Mouse (Mus musculus): ENCODE measurements around the gene Ubac1. TPM values are rescaled to one million over a fixed set of nuclear protein-coding genes. Genes with fewer than 3 reads are reported as not detected.

Ubac1 gene
- total and polyA plus RNA-seq, 3 experiments: 41.3 to 110 (median 99.1) TPM

GRCm38 (mm10) chr2:26001136-26001535 is 20.4 kb downstream of the Ubac1 start:
- no peak for ATAC-seq (ENCODE audit: extremely low read depth, insufficient number of reproducible peaks, low FRiP score, poor library complexity, severe bottlenecking)
- Histone ChIP-seq H3K36me3 (replicated peaks) (peaks cover 95% of the 10 kb centered on the region), H3K4me1 (ENCODE audit: insufficient read depth, low read depth, low read length) (no peaks in the 10 kb centered on the region), H3K27me3 (ENCODE audit: insufficient read depth, low read length) (no peaks in the 10 kb centered on the region), H3K4me3 (ENCODE audit: low read depth, low read length) (no peak overlapping the region), H3K9me3 (replicated peaks) (no peaks in the 10 kb centered on the region)
- TF ChIP-seq POLR2AphosphoS5 (IDR thresholded peaks at IDR 0.05; ENCODE audit: insufficient replicate concordance, low read depth, low read length) (no peak), TAL1 (conservative IDR thresholded peaks at IDR 0.05; ENCODE audit: low read depth, low read length) (no peak), CTCF (IDR thresholded peaks at IDR 0.05; ENCODE audit: low read depth, low read length) (no peak), GATA1 (IDR thresholded peaks at IDR 0.05; ENCODE audit: borderline replicate concordance, low read length) (no peak), GATA2 (IDR thresholded peaks at IDR 0.05; ENCODE audit: borderline replicate concordance, low read depth, low read length) (no peak)
- DNase-seq (ENCODE audit: low spot score): no peak

GRCm38 (mm10) chr2:25997716-25998115 is 23.8 kb downstream of the Ubac1 start:
- Histone ChIP-seq H3K36me3 (replicated peaks) (peaks cover 71% of the 10 kb centered on the region), H3K4me3 (ENCODE audit: low read depth, low read length) (no peak overlapping the region), H3K4me1 (ENCODE audit: insufficient read depth, low read depth, low read length) (peaks cover 3% of the 10 kb centered on the region; the same call in 1 of the 2 replicates), H3K27me3 (ENCODE audit: insufficient read depth, low read length) (no peaks in the 10 kb centered on the region), H3K9me3 (replicated peaks) (no peaks in the 10 kb centered on the region)
- ATAC-seq (ENCODE audit: extremely low read depth, insufficient number of reproducible peaks, low FRiP score, poor library complexity, severe bottlenecking): no peak
- TF ChIP-seq POLR2AphosphoS5 (IDR thresholded peaks at IDR 0.05; ENCODE audit: insufficient replicate concordance, low read depth, low read length): no peak
- TF ChIP-seq GATA2 (IDR thresholded peaks at IDR 0.05; ENCODE audit: borderline replicate concordance, low read depth, low read length): no peak
- TF ChIP-seq TAL1 (conservative IDR thresholded peaks at IDR 0.05; ENCODE audit: low read depth, low read length): no peak
- no peak for TF ChIP-seq GATA1 (IDR thresholded peaks at IDR 0.05; ENCODE audit: borderline replicate concordance, low read length)
- TF ChIP-seq CTCF (IDR thresholded peaks at IDR 0.05; ENCODE audit: low read depth, low read length): no peak
- no peak for DNase-seq (ENCODE audit: low spot score)

GRCm38 (mm10) chr2:25994791-25995190 is 26.8 kb downstream of the Ubac1 start:
- Histone ChIP-seq H3K9me3 (replicated peaks) (no peaks in the 10 kb centered on the region), H3K4me1 (ENCODE audit: insufficient read depth, low read depth, low read length) (peaks cover 8% of the 10 kb centered on the region), H3K27me3 (ENCODE audit: insufficient read depth, low read length) (no peaks in the 10 kb centered on the region), H3K36me3 (replicated peaks) (peaks cover 44% of the 10 kb centered on the region), H3K4me3 (ENCODE audit: low read depth, low read length) (no peak overlapping the region)
- ATAC-seq (ENCODE audit: extremely low read depth, insufficient number of reproducible peaks, low FRiP score, poor library complexity, severe bottlenecking): no peak
- TF ChIP-seq TAL1 (conservative IDR thresholded peaks at IDR 0.05; ENCODE audit: low read depth, low read length) (no peak), POLR2AphosphoS5 (IDR thresholded peaks at IDR 0.05; ENCODE audit: insufficient replicate concordance, low read depth, low read length) (no peak)
- DNase-seq (ENCODE audit: low spot score): no peak

GRCm38 (mm10) chr2:25992285-25992684 is 29.3 kb downstream of the Ubac1 start:
- ATAC-seq (ENCODE audit: extremely low read depth, insufficient number of reproducible peaks, low FRiP score, poor library complexity, severe bottlenecking) (no peak), DNase-seq (ENCODE audit: low spot score) (no peak)
- Histone ChIP-seq H3K4me1 (ENCODE audit: insufficient read depth, low read depth, low read length) (peaks cover 20% of the 10 kb centered on the region), H3K9me3 (replicated peaks) (no peaks in the 10 kb centered on the region), H3K36me3 (replicated peaks) (peaks cover 20% of the 10 kb centered on the region), H3K27me3 (ENCODE audit: insufficient read depth, low read length) (0 out of 2 replicates have a peak, but pooled peaks cover 2% of the 10 kb centered on the region), H3K4me3 (ENCODE audit: low read depth, low read length) (no peak overlapping the region)
- no peak for TF ChIP-seq CTCF (IDR thresholded peaks at IDR 0.05; ENCODE audit: low read depth, low read length)
- TF ChIP-seq GATA1 (IDR thresholded peaks at IDR 0.05; ENCODE audit: borderline replicate concordance, low read length): no peak
- TF ChIP-seq GATA2 (IDR thresholded peaks at IDR 0.05; ENCODE audit: borderline replicate concordance, low read depth, low read length): no peak
- TF ChIP-seq TAL1 (conservative IDR thresholded peaks at IDR 0.05; ENCODE audit: low read depth, low read length): no peak
- TF ChIP-seq POLR2AphosphoS5 (IDR thresholded peaks at IDR 0.05; ENCODE audit: insufficient replicate concordance, low read depth, low read length): no peak

- TF ChIP-seq TAL1 (conservative IDR thresholded peaks at IDR 0.05; ENCODE audit: low read depth, low read length) (no peak), CTCF (IDR thresholded peaks at IDR 0.05; ENCODE audit: low read depth, low read length) (no peak), GATA1 (IDR thresholded peaks at IDR 0.05; ENCODE audit: borderline replicate concordance, low read length) (no peak)
- no peak overlapping the region for H3K4me3 ChIP-seq (ENCODE audit: low read depth, low read length)
- H3K36me3 ChIP-seq (replicated peaks): no peaks in the 10 kb centered on the region
- H3K9me3 ChIP-seq (replicated peaks): no peaks in the 10 kb centered on the region
- H3K27me3 ChIP-seq (ENCODE audit: insufficient read depth, low read length): peaks cover 21% of the 10 kb centered on the region
- ATAC-seq (ENCODE audit: extremely low read depth, insufficient number of reproducible peaks, low FRiP score, poor library complexity, severe bottlenecking) (no peak), DNase-seq (ENCODE audit: low spot score) (no peak)
- H3K4me1 ChIP-seq (ENCODE audit: insufficient read depth, low read depth, low read length): peaks cover 20% of the 10 kb centered on the region
Observed at GRCm38 (mm10) chr2:25989651-25990050, 31.9 kb downstream of the Ubac1 start.

GRCm38 (mm10) chr2:25987817-25988216 is 33.7 kb downstream of the Ubac1 start:
- peaks cover 26% of the 10 kb centered on the region for H3K4me1 ChIP-seq (ENCODE audit: insufficient read depth, low read depth, low read length)
- H3K9me3 ChIP-seq (replicated peaks): no peaks in the 10 kb centered on the region
- H3K4me3 ChIP-seq (ENCODE audit: low read depth, low read length): no peak overlapping the region
- ATAC-seq (ENCODE audit: extremely low read depth, insufficient number of reproducible peaks, low FRiP score, poor library complexity, severe bottlenecking) (no peak), DNase-seq (ENCODE audit: low spot score) (no peak)
- TF ChIP-seq CTCF (IDR thresholded peaks at IDR 0.05; ENCODE audit: low read depth, low read length): no peak
- TF ChIP-seq GATA1 (IDR thresholded peaks at IDR 0.05; ENCODE audit: borderline replicate concordance, low read length): no peak
- H3K27me3 ChIP-seq (ENCODE audit: insufficient read depth, low read length): peaks cover 28% of the 10 kb centered on the region
- H3K36me3 ChIP-seq (replicated peaks): no peaks in the 10 kb centered on the region

GRCm38 (mm10) chr2:25986601-25987000 is 34.9 kb downstream of the Ubac1 start:
- Histone ChIP-seq H3K36me3 (replicated peaks) (no peaks in the 10 kb centered on the region), H3K9me3 (replicated peaks) (no peaks in the 10 kb centered on the region), H3K4me3 (ENCODE audit: low read depth, low read length) (no peak overlapping the region), H3K4me1 (ENCODE audit: insufficient read depth, low read depth, low read length) (peaks cover 30% of the 10 kb centered on the region), H3K27me3 (ENCODE audit: insufficient read depth, low read length) (peaks cover 28% of the 10 kb centered on the region)
- TF ChIP-seq GATA1 (IDR thresholded peaks at IDR 0.05; ENCODE audit: borderline replicate concordance, low read length) (no peak), GATA2 (IDR thresholded peaks at IDR 0.05; ENCODE audit: borderline replicate concordance, low read depth, low read length) (no peak), CTCF (IDR thresholded peaks at IDR 0.05; ENCODE audit: low read depth, low read length) (no peak), TAL1 (conservative IDR thresholded peaks at IDR 0.05; ENCODE audit: low read depth, low read length) (no peak), POLR2AphosphoS5 (IDR thresholded peaks at IDR 0.05; ENCODE audit: insufficient replicate concordance, low read depth, low read length) (no peak)
- DNase-seq (ENCODE audit: low spot score) (no peak), ATAC-seq (ENCODE audit: extremely low read depth, insufficient number of reproducible peaks, low FRiP score, poor library complexity, severe bottlenecking) (no peak)
